ENCODE assay signal across 14 mouse cellular contexts in genomic region chr17:65049860-65050482, GRCm38 (mm10).
DNase-seq lines count a peak whose midpoint lies in the region; ATAC-seq and TF ChIP-seq lines count a peak whose summit lies in the region.
"Had no signal": no experiment of that assay in that cellular context is flagged by ENCODE, and none has a peak within 500 bp of the region (broad histone marks: within the 10 kb centered on the region; RNA-seq: fewer than 3 reads in every experiment).

No protein-coding gene starts in this region.

- no peak overlapping the region for H3K4me3 ChIP-seq in lung, postnatal 0 days (ENCODE audit: low read depth, low read length)
- H3K4me3 ChIP-seq in lung, adult 2 months (replicated peaks; ENCODE audit: extremely low read depth, low read depth, low read length): no peak overlapping the region
- H3K4me3 ChIP-seq: embryonic facial prominence, embryonic 12.5 days; liver, embryonic 12.5 days; neural tube, embryonic 13.5 days had no signal

- ATAC-seq in frontal cortex, adult (ENCODE audit: low TSS enrichment): peak; percentile 52; the same call in 1 of the 2 replicates
- peak; percentile 62 for ATAC-seq in lung, postnatal 0 days
- ATAC-seq: liver, embryonic 12.5 days; Patski had no signal

- no peak for DNase-seq in frontal cortex, postnatal 36 days (ENCODE audit: low spot score in 2 of 2)
- peak; percentile 62 for DNase-seq in lung, postnatal 0 days (ENCODE audit: low spot score)
- no peak for DNase-seq in lung, adult 2 months
- DNase-seq in cerebellum, adult 9-10 months: peak; percentile 47
- DNase-seq in lung, postnatal 36 days: peak; percentile 5
- DNase-seq in thymus, postnatal 4 days: no peak
- DNase-seq in right cerebral cortex, postnatal 4 days: no peak
- DNase-seq: kidney, postnatal 10 days had no signal

- no peak for TF ChIP-seq CTCF in lung, postnatal 0 days (IDR thresholded peaks at IDR 0.05)
- no peak for TF ChIP-seq CTCF in lung, adult 2 months (IDR thresholded peaks at IDR 0.05; ENCODE audit: insufficient read depth, low read length)

- H3K9ac ChIP-seq in lung, postnatal 0 days (replicated peaks; ENCODE audit: low read depth): no peak overlapping the region
- H3K9ac ChIP-seq: embryonic facial prominence, embryonic 12.5 days; liver, embryonic 12.5 days; neural tube, embryonic 13.5 days had no signal

- no peak overlapping the region for H3K4me2 ChIP-seq in lung, postnatal 0 days (replicated peaks; ENCODE audit: low read depth, low read length)
- H3K4me2 ChIP-seq: embryonic facial prominence, embryonic 12.5 days; liver, embryonic 12.5 days; neural tube, embryonic 13.5 days had no signal

- TF ChIP-seq EP300 in lung, postnatal 0 days (IDR thresholded peaks at IDR 0.05): no peak

- no peaks in the 10 kb centered on the region for H3K27me3 ChIP-seq in lung, postnatal 0 days (replicated peaks; ENCODE audit: insufficient read depth, low read length)
- H3K27me3 ChIP-seq: embryonic facial prominence, embryonic 12.5 days; liver, embryonic 12.5 days; neural tube, embryonic 13.5 days had no signal

- no peak for TF ChIP-seq POLR2A in lung, adult 2 months (IDR thresholded peaks at IDR 0.05; ENCODE audit: borderline replicate concordance, extremely low read depth, low read depth, low read length)

- H3K36me3 ChIP-seq in lung, postnatal 0 days (ENCODE audit: insufficient read depth, low read length): no peaks in the 10 kb centered on the region
- H3K36me3 ChIP-seq: embryonic facial prominence, embryonic 12.5 days; liver, embryonic 12.5 days; neural tube, embryonic 13.5 days had no signal

- H3K4me1 ChIP-seq in lung, postnatal 0 days (ENCODE audit: insufficient read depth, low read depth, low read length): no peaks in the 10 kb centered on the region; the same call in 1 of the 2 replicates
- H3K4me1 ChIP-seq in lung, adult 2 months (ENCODE audit: control insufficient read depth, insufficient read depth, low read length): no peaks in the 10 kb centered on the region
- H3K4me1 ChIP-seq: embryonic facial prominence, embryonic 12.5 days; liver, embryonic 12.5 days had no signal

- 50% methylated on average over 7 of the region's 7 CpGs for WGBS in lung, postnatal 0 days
- WGBS in lung, adult 2 months: 61% methylated on average over 7 of the region's 7 CpGs

- no peaks in the 10 kb centered on the region for H3K9me3 ChIP-seq in lung, postnatal 0 days (ENCODE audit: low read length)
- H3K9me3 ChIP-seq: embryonic facial prominence, embryonic 12.5 days; liver, embryonic 12.5 days; neural tube, embryonic 13.5 days had no signal

- H3K27ac ChIP-seq in lung, postnatal 0 days (ENCODE audit: low read length): no peak overlapping the region
- H3K27ac ChIP-seq: embryonic facial prominence, embryonic 12.5 days; liver, embryonic 12.5 days; neural tube, embryonic 13.5 days; stomach, postnatal 0 days had no signal

Comparison
In these comparisons a context has a peak if more than half of its experiments do, and no peak if none do; other contexts are left out.
1. DNase-seq: peak in lung, postnatal 0 days (single experiment), cerebellum, adult 9-10 months (single experiment) and lung, postnatal 36 days (single experiment); none in frontal cortex, postnatal 36 days (0 of 2), lung, adult 2 months (single experiment), thymus, postnatal 4 days (single experiment) and right cerebral cortex, postnatal 4 days (single experiment).